ENCODE assay signal across 23 mouse cellular contexts in genomic region chr12:36545318-36545717, GRCm38 (mm10).
DNase-seq lines count a peak whose midpoint lies in the region; ATAC-seq and TF ChIP-seq lines count a peak whose summit lies in the region.
"Had no signal": no experiment of that assay in that cellular context is flagged by ENCODE, and none has a peak within 500 bp of the region (broad histone marks: within the 10 kb centered on the region; RNA-seq: fewer than 3 reads in every experiment).

No protein-coding gene starts in this region.

- no peaks in the 10 kb centered on the region for H3K36me3 ChIP-seq in embryonic facial prominence, embryonic 11.5 days (replicated peaks; ENCODE audit: control insufficient read depth, insufficient read depth, low read depth, low read length)
- H3K36me3 ChIP-seq in embryonic facial prominence, embryonic 10.5 days (replicated peaks), result no peaks in the 10 kb centered on the region
- no peaks in the 10 kb centered on the region for H3K36me3 ChIP-seq in limb, embryonic 14.5 days (ENCODE audit: control insufficient read depth, insufficient read depth, low read length)
- H3K36me3 ChIP-seq in limb, embryonic 10.5 days, result no peaks in the 10 kb centered on the region
- H3K36me3 ChIP-seq in forebrain, embryonic 11.5 days (ENCODE audit: control insufficient read depth, insufficient read depth, low read length), result no peaks in the 10 kb centered on the region
- H3K36me3 ChIP-seq: heart, embryonic 10.5 days; hindbrain, embryonic 15.5 days; limb, embryonic 12.5 days; midbrain, embryonic 10.5 days had no signal

- H3K9me3 ChIP-seq in embryonic facial prominence, embryonic 11.5 days (replicated peaks; ENCODE audit: control insufficient read depth, low read length), result no peaks in the 10 kb centered on the region
- H3K9me3 ChIP-seq in embryonic facial prominence, embryonic 10.5 days, result no peaks in the 10 kb centered on the region
- no peaks in the 10 kb centered on the region for H3K9me3 ChIP-seq in limb, embryonic 14.5 days (ENCODE audit: control insufficient read depth, low read length)
- no peaks in the 10 kb centered on the region for H3K9me3 ChIP-seq in limb, embryonic 10.5 days (replicated peaks)
- H3K9me3 ChIP-seq in forebrain, embryonic 11.5 days (ENCODE audit: control insufficient read depth, low read length), result no peaks in the 10 kb centered on the region
- H3K9me3 ChIP-seq: heart, embryonic 10.5 days; hindbrain, embryonic 15.5 days; limb, embryonic 12.5 days; midbrain, embryonic 10.5 days had no signal

- H3K4me2 ChIP-seq in embryonic facial prominence, embryonic 11.5 days (ENCODE audit: low read depth, low read length), result no peak overlapping the region
- no peak overlapping the region for H3K4me2 ChIP-seq in limb, embryonic 14.5 days (replicated peaks; ENCODE audit: low read depth, low read length, severe bottlenecking)
- H3K4me2 ChIP-seq in forebrain, embryonic 11.5 days (ENCODE audit: low read depth, low read length, severe bottlenecking), result no peak overlapping the region
- H3K4me2 ChIP-seq: hindbrain, embryonic 15.5 days; limb, embryonic 12.5 days had no signal

- DNase-seq in embryonic facial prominence, embryonic 11.5 days (ENCODE audit: low spot score), result peak; percentile 15
- no peak for DNase-seq in embryonic facial prominence, embryonic 10.5 days (ENCODE audit: low spot score)
- peak; percentile 16 for DNase-seq in limb, embryonic 14.5 days (ENCODE audit: low spot score)
- DNase-seq in limb, embryonic 10.5 days (ENCODE audit: low spot score), result no peak
- peak; percentile 39 for DNase-seq in embryo, embryonic 11 days
- DNase-seq in retina, postnatal 1 day, result peak; percentile 22
- DNase-seq in forebrain, embryonic 11.5 days (ENCODE audit: low spot score), result no peak
- DNase-seq in heart, postnatal 4 days, result no peak
- DNase-seq: adrenal gland, adult 2 months; cerebellum, adult 11-12 months; cerebellum, postnatal 36 days; gastrocnemius, postnatal 10 days; kidney, adult 8-10 months; layer of hippocampus, postnatal 36 days; lung, postnatal 4 days had no signal

- no peak for ATAC-seq in embryonic facial prominence, embryonic 11.5 days (replicated peaks; ENCODE audit: insufficient number of reproducible peaks, low FRiP score, low TSS enrichment, low read depth)
- ATAC-seq in limb, embryonic 14.5 days (ENCODE audit: low FRiP score, low read depth), result no peak
- no peak for ATAC-seq in forebrain, embryonic 11.5 days (replicated peaks; ENCODE audit: low FRiP score)
- ATAC-seq: forebrain, embryonic 14.5 days; midbrain, embryonic 16.5 days; Patski had no signal

- no peak overlapping the region for H3K27ac ChIP-seq in embryonic facial prominence, embryonic 11.5 days (replicated peaks; ENCODE audit: low read depth, low read length)
- H3K27ac ChIP-seq in embryonic facial prominence, embryonic 10.5 days (replicated peaks), result no peak overlapping the region
- H3K27ac ChIP-seq in limb, embryonic 14.5 days (replicated peaks; ENCODE audit: low read depth, low read length), result no peak overlapping the region
- H3K27ac ChIP-seq in limb, embryonic 10.5 days, result no peak overlapping the region
- no peak overlapping the region for H3K27ac ChIP-seq in forebrain, embryonic 11.5 days (ENCODE audit: low read depth, low read length)
- H3K27ac ChIP-seq: heart, embryonic 10.5 days; hindbrain, embryonic 15.5 days; limb, embryonic 12.5 days; liver, embryonic 14.5 days; midbrain, embryonic 10.5 days had no signal

- H3K27me3 ChIP-seq in embryonic facial prominence, embryonic 11.5 days (ENCODE audit: control insufficient read depth, insufficient read depth, low read length), result no peaks in the 10 kb centered on the region
- H3K27me3 ChIP-seq in embryonic facial prominence, embryonic 10.5 days (replicated peaks; ENCODE audit: low read depth, poor library complexity, severe bottlenecking), result no peaks in the 10 kb centered on the region
- H3K27me3 ChIP-seq in limb, embryonic 14.5 days (ENCODE audit: control insufficient read depth, insufficient read depth, low read length), result no peaks in the 10 kb centered on the region
- no peaks in the 10 kb centered on the region for H3K27me3 ChIP-seq in limb, embryonic 10.5 days (ENCODE audit: low read depth, poor library complexity, severe bottlenecking)
- H3K27me3 ChIP-seq in forebrain, embryonic 11.5 days (ENCODE audit: control insufficient read depth, insufficient read depth, low read length), result no peaks in the 10 kb centered on the region
- H3K27me3 ChIP-seq: hindbrain, embryonic 15.5 days; limb, embryonic 12.5 days; Patski had no signal

- no peak overlapping the region for H3K9ac ChIP-seq in embryonic facial prominence, embryonic 11.5 days (replicated peaks; ENCODE audit: low read length)
- no peak overlapping the region for H3K9ac ChIP-seq in limb, embryonic 14.5 days (ENCODE audit: low read depth, low read length, severe bottlenecking)
- H3K9ac ChIP-seq in forebrain, embryonic 11.5 days (ENCODE audit: low read length), result no peak overlapping the region
- H3K9ac ChIP-seq: hindbrain, embryonic 15.5 days; limb, embryonic 12.5 days; liver, embryonic 14.5 days had no signal

- no peak for TF ChIP-seq POLR2A in limb, embryonic 14.5 days (IDR thresholded peaks at IDR 0.05; ENCODE audit: borderline replicate concordance, extremely low read depth, insufficient read depth, insufficient read length)

- H3K4me1 ChIP-seq in embryonic facial prominence, embryonic 11.5 days (ENCODE audit: control insufficient read depth, insufficient read depth, low read length), result no peaks in the 10 kb centered on the region
- no peaks in the 10 kb centered on the region for H3K4me1 ChIP-seq in embryonic facial prominence, embryonic 10.5 days
- no peaks in the 10 kb centered on the region for H3K4me1 ChIP-seq in limb, embryonic 14.5 days (ENCODE audit: control insufficient read depth, insufficient read depth, low read length)
- H3K4me1 ChIP-seq in limb, embryonic 10.5 days, result no peaks in the 10 kb centered on the region
- H3K4me1 ChIP-seq in forebrain, embryonic 11.5 days (replicated peaks; ENCODE audit: control insufficient read depth, insufficient read depth, low read length), result no peaks in the 10 kb centered on the region
- H3K4me1 ChIP-seq: heart, embryonic 10.5 days; hindbrain, embryonic 15.5 days; limb, embryonic 12.5 days; midbrain, embryonic 10.5 days had no signal

- H3K4me3 ChIP-seq in embryonic facial prominence, embryonic 11.5 days (ENCODE audit: low read depth, low read length), result no peak overlapping the region
- no peak overlapping the region for H3K4me3 ChIP-seq in embryonic facial prominence, embryonic 10.5 days
- no peak overlapping the region for H3K4me3 ChIP-seq in limb, embryonic 14.5 days (replicated peaks; ENCODE audit: low read length)
- H3K4me3 ChIP-seq in limb, embryonic 10.5 days, result no peak overlapping the region
- no peak overlapping the region for H3K4me3 ChIP-seq in forebrain, embryonic 11.5 days (ENCODE audit: low read depth, low read length)
- H3K4me3 ChIP-seq: heart, embryonic 10.5 days; hindbrain, embryonic 15.5 days; limb, embryonic 12.5 days; midbrain, embryonic 10.5 days had no signal

Comparison
In these comparisons a context has a peak if more than half of its experiments do, and no peak if none do; other contexts are left out.
1. DNase-seq: peak in embryonic facial prominence, embryonic 11.5 days (single experiment), limb, embryonic 14.5 days (single experiment), embryo, embryonic 11 days (single experiment) and retina, postnatal 1 day (single experiment); none in embryonic facial prominence, embryonic 10.5 days (single experiment), limb, embryonic 10.5 days (single experiment), forebrain, embryonic 11.5 days (single experiment) and heart, postnatal 4 days (single experiment).